In genomic region chr8:10936646-10937045, GRCm38 (mm10) we compare ENCODE assay signal across 24 mouse cellular contexts.
DNase-seq lines count a peak whose midpoint lies in the region; ATAC-seq and TF ChIP-seq lines count a peak whose summit lies in the region.
"Had no signal": no experiment of that assay in that cellular context is flagged by ENCODE, and none has a peak within 500 bp of the region (broad histone marks: within the 10 kb centered on the region; RNA-seq: fewer than 3 reads in every experiment).

No protein-coding gene starts in this region.

- peak overlapping the region; percentile 43; the same call in 1 of the 2 replicates for H3K27ac ChIP-seq in lung, postnatal 0 days (ENCODE audit: low read length)
- peak overlapping the region; percentile 82 for H3K27ac ChIP-seq in kidney, postnatal 0 days
- H3K27ac ChIP-seq: embryonic facial prominence, embryonic 15.5 days; hindbrain, embryonic 13.5 days; limb, embryonic 12.5 days; macrophage; midbrain, embryonic 13.5 days; neural tube, embryonic 15.5 days had no signal

- H3K4me1 ChIP-seq in lung, postnatal 0 days (ENCODE audit: insufficient read depth, low read depth, low read length): no peaks in the 10 kb centered on the region
- H3K4me1 ChIP-seq in kidney, postnatal 0 days (replicated peaks; ENCODE audit: insufficient read depth, low read length): peaks cover 15% of the 10 kb centered on the region
- H3K4me1 ChIP-seq: midbrain, embryonic 13.5 days had no signal

- H3K4me3 ChIP-seq in lung, postnatal 0 days (ENCODE audit: low read depth, low read length): no peak overlapping the region
- no peak overlapping the region for H3K4me3 ChIP-seq in kidney, postnatal 0 days (replicated peaks; ENCODE audit: low read depth, low read length)
- H3K4me3 ChIP-seq: embryonic facial prominence, embryonic 15.5 days; forebrain, embryonic 10.5 days; hindbrain, embryonic 13.5 days; limb, embryonic 12.5 days; midbrain, embryonic 13.5 days; myocyte; neural tube, embryonic 15.5 days had no signal

- H3K36me3 ChIP-seq in lung, postnatal 0 days (ENCODE audit: insufficient read depth, low read length): no peaks in the 10 kb centered on the region
- no peaks in the 10 kb centered on the region for H3K36me3 ChIP-seq in kidney, postnatal 0 days (ENCODE audit: insufficient read depth, low read length)
- H3K36me3 ChIP-seq: embryonic facial prominence, embryonic 15.5 days; forebrain, embryonic 10.5 days; hindbrain, embryonic 13.5 days; limb, embryonic 12.5 days; midbrain, embryonic 13.5 days; neural tube, embryonic 15.5 days had no signal

- no peak overlapping the region for H3K4me2 ChIP-seq in lung, postnatal 0 days (replicated peaks; ENCODE audit: low read depth, low read length)
- H3K4me2 ChIP-seq in kidney, postnatal 0 days (ENCODE audit: low read length): no peak overlapping the region
- H3K4me2 ChIP-seq: embryonic facial prominence, embryonic 15.5 days; hindbrain, embryonic 13.5 days; limb, embryonic 12.5 days; midbrain, embryonic 13.5 days; neural tube, embryonic 15.5 days had no signal

- 37% methylated on average over 9 of the region's 9 CpGs for WGBS in lung, postnatal 0 days
- whole genome bisulfite sequencing in kidney, postnatal 0 days: 57% methylated on average over 9 of the region's 9 CpGs

- no peaks in the 10 kb centered on the region for H3K27me3 ChIP-seq in lung, postnatal 0 days (replicated peaks; ENCODE audit: insufficient read depth, low read length)
- H3K27me3 ChIP-seq in kidney, postnatal 0 days (ENCODE audit: insufficient read depth, low read length): no peaks in the 10 kb centered on the region
- H3K27me3 ChIP-seq: limb, embryonic 12.5 days; midbrain, embryonic 13.5 days; neural tube, embryonic 15.5 days had no signal

- peak; percentile 71 for DNase-seq in lung, postnatal 0 days (ENCODE audit: low spot score)
- DNase-seq in lung, postnatal 14 days: no peak
- peak; percentile 53 for DNase-seq in kidney, adult 18-20 months
- DNase-seq in kidney, postnatal 0 days (ENCODE audit: low spot score): no peak
- peak; percentile 65 for DNase-seq in yolk sac, embryonic 10.5 days (ENCODE audit: low spot score)
- no peak for DNase-seq in adrenal gland, adult (ENCODE audit: inconsistent age in 2 of 2, low spot score in 1 of 2)
- DNase-seq in adrenal gland, adult 18-20 months (ENCODE audit: low spot score in 2 of 2): no peak
- DNase-seq: cerebellum, postnatal 10 days; embryo, embryonic 11 days; gastrocnemius, postnatal 14 days; heart, postnatal 10 days; layer of hippocampus, adult 9-11 months; retina, postnatal 1 day; right cerebral cortex, postnatal 4 days; thymus, postnatal 4 days had no signal

- no peak for TF ChIP-seq CTCF in lung, postnatal 0 days (IDR thresholded peaks at IDR 0.05)
- no peak for TF ChIP-seq CTCF in kidney, postnatal 0 days (IDR thresholded peaks at IDR 0.05; ENCODE audit: low read depth)

- H3K9me3 ChIP-seq in lung, postnatal 0 days (ENCODE audit: low read length): no peaks in the 10 kb centered on the region
- no peaks in the 10 kb centered on the region for H3K9me3 ChIP-seq in kidney, postnatal 0 days (replicated peaks; ENCODE audit: low read length)
- H3K9me3 ChIP-seq: embryonic facial prominence, embryonic 15.5 days; forebrain, embryonic 10.5 days; hindbrain, embryonic 13.5 days; limb, embryonic 12.5 days; midbrain, embryonic 13.5 days; neural tube, embryonic 15.5 days had no signal

- peak; percentile 73 for ATAC-seq in lung, postnatal 0 days
- ATAC-seq in kidney, postnatal 0 days (replicated peaks; ENCODE audit: low FRiP score, low read depth): peak; percentile 73; the same call in 1 of the 2 replicates
- ATAC-seq: activated CD4-positive, CD25-positive, alpha-beta regulatory T cell, adult 4 months; midbrain, embryonic 13.5 days had no signal

- H3K9ac ChIP-seq in lung, postnatal 0 days (replicated peaks; ENCODE audit: low read depth): no peak overlapping the region
- no peak overlapping the region for H3K9ac ChIP-seq in kidney, postnatal 0 days (ENCODE audit: low read depth, low read length)
- H3K9ac ChIP-seq: embryonic facial prominence, embryonic 15.5 days; hindbrain, embryonic 13.5 days; limb, embryonic 12.5 days; midbrain, embryonic 13.5 days; neural tube, embryonic 15.5 days had no signal

- TF ChIP-seq EP300 in lung, postnatal 0 days (IDR thresholded peaks at IDR 0.05): 0 out of 2 replicates have a peak, but pooled peaks have one; percentile 24

Comparison
In these comparisons a context has a peak if more than half of its experiments do, and no peak if none do; other contexts are left out.
1. DNase-seq: peak in lung, postnatal 0 days (single experiment), kidney, adult 18-20 months (single experiment) and yolk sac, embryonic 10.5 days (single experiment); none in lung, postnatal 14 days (single experiment), kidney, postnatal 0 days (single experiment), adrenal gland, adult (0 of 2) and adrenal gland, adult 18-20 months (0 of 2).